Mouse (Mus musculus) thymus, postnatal 36 days (tissue): Measurements from ENCODE around the gene Exoc3l2.

Source experiments
- DNase-seq, 2 experiments: peaks; one replicate each; pipeline ENCODE4 v3.0.0; 2022; ENCODE audit warnings: mixed read lengths in 2 of 2

The Exoc3l2 gene

GRCm38 (mm10) chr7:19524420-19525104 lies 61.4 kb downstream of the Exoc3l2 start:
- DNase-seq = no peak

- DNase-seq = no peak
Observed at GRCm38 (mm10) chr7:19525105-19525481, 62.0 kb downstream of the Exoc3l2 start.

DNA sequence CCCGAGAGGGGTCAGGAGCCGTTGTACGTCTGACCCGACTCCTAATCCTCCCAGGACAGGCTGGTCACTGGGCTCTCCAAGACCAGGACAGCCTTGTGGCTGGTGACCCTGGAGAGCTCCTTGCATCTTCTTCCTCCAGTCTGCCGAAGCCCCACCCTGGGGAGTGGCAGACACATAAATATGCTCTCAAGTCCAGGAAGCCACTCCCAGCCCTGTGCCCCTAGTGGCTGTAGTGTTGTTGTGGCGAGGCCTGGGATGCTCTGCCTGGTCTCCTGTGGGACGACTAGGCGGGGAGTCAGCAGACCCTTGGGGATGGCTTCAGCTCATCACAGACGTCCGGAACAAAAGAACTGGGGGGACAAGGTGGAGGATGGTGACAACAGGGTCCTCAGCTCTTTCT lies 67.9 kb downstream of the Exoc3l2 start:
- DNase-seq = no peak

GRCm38 (mm10) chr7:19532240-19532639 lies 69.1 kb downstream of the Exoc3l2 start:
- no peak for DNase-seq

DNA sequence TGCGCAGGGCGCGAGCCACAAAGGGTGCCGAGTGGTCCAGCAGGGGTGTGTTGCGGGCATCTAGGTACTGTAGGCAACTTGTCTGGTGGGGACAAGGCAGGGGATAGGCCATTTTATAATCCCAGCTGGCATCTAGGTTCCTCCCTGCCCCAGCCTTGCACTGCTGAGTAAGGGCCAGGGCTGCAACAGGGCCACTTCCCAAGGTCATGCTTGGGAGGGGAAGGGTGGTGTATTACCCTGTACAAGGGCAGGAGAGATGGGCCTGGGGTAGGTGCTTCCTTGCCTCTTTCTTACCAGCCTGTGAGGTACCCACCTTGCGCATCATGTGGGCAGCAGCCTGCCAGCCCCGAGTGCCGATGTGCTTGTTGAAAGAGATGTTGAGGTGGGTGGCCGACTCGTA lies 71.5 kb downstream of the Exoc3l2 start:
- DNase-seq = no peak

GRCm38 (mm10) chr7:19540771-19541566 lies 77.8 kb downstream of the Exoc3l2 start:
- no peak for DNase-seq

- no peak for DNase-seq
Observed at GRCm38 (mm10) chr7:19541681-19542154, 78.6 kb downstream of the Exoc3l2 start.

DNA sequence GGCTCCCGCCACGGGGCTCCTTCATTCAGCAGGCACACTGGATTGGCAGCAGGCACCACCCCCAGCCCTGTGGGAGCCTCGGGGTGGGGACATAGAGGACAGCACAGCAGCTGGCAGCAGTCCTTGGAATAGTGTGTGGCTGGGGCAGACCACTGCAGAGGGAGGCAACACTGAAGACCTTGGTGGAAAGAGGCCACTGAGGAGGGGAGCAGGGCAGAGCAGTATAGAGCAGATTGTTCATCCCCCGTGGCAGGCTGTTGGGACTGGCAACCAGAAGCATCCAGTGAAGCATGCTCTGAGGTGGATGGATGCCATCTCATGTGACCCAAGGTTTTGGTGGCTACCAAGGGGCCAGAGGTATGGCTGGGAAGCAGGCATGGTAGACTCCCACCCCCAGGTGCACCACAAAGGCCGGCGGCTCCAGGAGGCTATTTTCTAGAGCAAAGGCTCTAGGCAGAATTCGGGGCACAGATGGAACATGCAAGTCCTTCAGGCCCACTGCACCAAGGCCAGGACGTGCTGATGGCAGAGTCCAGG lies 79.1 kb downstream of the Exoc3l2 start:
- no peak for DNase-seq

DNA sequence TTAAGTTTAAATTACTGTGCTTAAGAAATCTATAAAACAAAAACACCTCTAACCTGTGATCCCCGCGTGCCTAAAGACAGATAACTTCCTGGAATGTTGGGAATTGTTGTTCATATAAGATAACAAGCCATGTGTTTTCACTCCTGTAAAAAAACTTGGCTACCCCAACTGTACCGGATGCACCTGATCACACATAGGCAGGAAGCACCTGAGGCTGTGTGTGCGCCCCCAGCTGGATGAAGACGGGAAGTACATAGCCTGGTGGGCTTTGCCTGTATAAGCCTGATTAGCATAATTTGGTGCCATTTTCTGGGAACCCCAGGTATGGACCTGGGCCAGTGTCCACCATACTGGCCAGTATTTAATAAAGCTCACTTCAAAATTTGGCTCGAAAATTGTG lies 80.5 kb downstream of the Exoc3l2 start:
- peak; percentile 54 to 70 for DNase-seq

DNA sequence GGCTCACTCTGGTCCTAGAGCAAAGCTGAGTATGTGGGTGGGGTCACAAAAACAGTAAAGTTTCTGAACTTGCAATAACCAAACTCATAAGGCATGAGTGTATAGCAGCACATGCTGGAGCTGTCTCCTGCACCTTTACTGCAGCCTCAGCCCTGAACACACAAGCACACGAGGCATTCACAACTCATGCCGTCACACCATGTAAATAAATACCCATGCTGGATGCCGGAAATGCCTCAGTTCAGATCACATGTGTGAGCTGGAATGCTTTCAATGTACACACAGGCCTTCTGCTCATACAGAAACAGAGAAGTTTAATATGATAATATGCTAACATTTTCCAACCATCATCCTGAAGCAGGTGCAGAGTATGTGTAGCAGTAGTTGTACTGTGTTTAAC lies 82.9 kb downstream of the Exoc3l2 start:
- DNase-seq = no peak
